Mouse (Mus musculus) heart, adult 9 months (tissue): ENCODE results near the gene Slc15a5.

Source experiments
- DNase-seq, 2 experiments: peaks; one replicate each; pipeline ENCODE4 v3.0.0; 2022; ENCODE audit warnings: low spot score in 2 of 2

Gene Slc15a5

GRCm38 (mm10) chr6:138055572-138055971 is 24.1 kb downstream of the Slc15a5 start:
- no peak for DNase-seq

GRCm38 (mm10) chr6:138054956-138055355 is 24.8 kb downstream of the Slc15a5 start:
- DNase-seq, result no peak

GRCm38 (mm10) chr6:138054166-138054565 is 25.6 kb downstream of the Slc15a5 start:
- no peak for DNase-seq

GRCm38 (mm10) chr6:138053686-138054085 is 26.0 kb downstream of the Slc15a5 start:
- no peak for DNase-seq

GRCm38 (mm10) chr6:138045364-138045763 is 34.4 kb downstream of the Slc15a5 start:
- DNase-seq, result no peak

- no peak for DNase-seq
Measured at GRCm38 (mm10) chr6:138042891-138043290, 36.8 kb downstream of the Slc15a5 start.

GRCm38 (mm10) chr6:138041865-138042264 is 37.9 kb downstream of the Slc15a5 start:
- no peak for DNase-seq

GRCm38 (mm10) chr6:138037587-138037986 is 42.1 kb downstream of the Slc15a5 start:
- no peak for DNase-seq

- DNase-seq, result no peak
Measured at GRCm38 (mm10) chr6:138036891-138037290, 42.8 kb downstream of the Slc15a5 start.

- no peak for DNase-seq
Measured at GRCm38 (mm10) chr6:138016898-138017297, 62.8 kb downstream of the Slc15a5 start.

- DNase-seq, result no peak
Measured at GRCm38 (mm10) chr6:138014976-138015674, 64.6 kb downstream of the Slc15a5 start.

- no peak for DNase-seq
Measured at GRCm38 (mm10) chr6:138011955-138012354, 67.8 kb downstream of the Slc15a5 start.

GRCm38 (mm10) chr6:138007705-138008104 is 72.0 kb downstream of the Slc15a5 start:
- DNase-seq, result no peak

- DNase-seq, result no peak
Measured at GRCm38 (mm10) chr6:138006525-138007251, 73.0 kb downstream of the Slc15a5 start.

GRCm38 (mm10) chr6:137989853-137990252 is 89.9 kb downstream of the Slc15a5 start:
- no peak for DNase-seq

- DNase-seq, result no peak
Measured at GRCm38 (mm10) chr6:137985169-137985568, 94.5 kb downstream of the Slc15a5 start.

- DNase-seq, result no peak
Measured at GRCm38 (mm10) chr6:137982195-137982737, 97.5 kb downstream of the Slc15a5 start.

GRCm38 (mm10) chr6:137980905-137981696 is 98.6 kb downstream of the Slc15a5 start:
- DNase-seq, result no peak

GRCm38 (mm10) chr6:137980413-137980812 is 99.3 kb downstream of the Slc15a5 start:
- no peak for DNase-seq

- no peak for DNase-seq
Measured at GRCm38 (mm10) chr6:137979802-137980201, 99.9 kb downstream of the Slc15a5 start.

- no peak for DNase-seq
Measured at GRCm38 (mm10) chr6:137976021-137976420, 103.7 kb downstream of the Slc15a5 start.

GRCm38 (mm10) chr6:137963703-137964102 is 116.0 kb downstream of the Slc15a5 start:
- DNase-seq, result no peak
